Mouse (Mus musculus) cerebellum, postnatal 10 days (tissue): ENCODE measurements at regions not wholly inside any gene's neighbourhood (a gene's known extent, or its start where the extent isn't known, plus 50 kb on each side); places are given as distances from the start of the nearest gene placed in this dataset.

Source experiments
- DNase-seq, 2 experiments: peaks; one replicate each; pipeline ENCODE4 v3.0.0; 2021; ENCODE audit warnings: mixed read lengths in 2 of 2

GRCm38 (mm10) chr13:98438206-98438605 is 53.6 kb downstream of the Gm10320 start:
- DNase-seq = peak in 1 of 2 experiments; percentile 30

GRCm38 (mm10) chr13:98436961-98437360 is 54.8 kb downstream of the Gm10320 start:
- DNase-seq = no peak

- no peak for DNase-seq
Observed at GRCm38 (mm10) chr13:98435245-98435975, 56.4 kb downstream of the Gm10320 start.

GRCm38 (mm10) chr13:98429851-98430250 is 62.0 kb downstream of the Gm10320 start:
- DNase-seq = no peak

GRCm38 (mm10) chr13:98427660-98428059 is 64.1 kb downstream of the Gm10320 start:
- DNase-seq = peak in 1 of 2 experiments; percentile 51

GRCm38 (mm10) chr13:98425026-98425425 is 66.8 kb downstream of the Gm10320 start:
- no peak for DNase-seq

GRCm38 (mm10) chr13:98424000-98424399 is 67.8 kb downstream of the Gm10320 start:
- DNase-seq = no peak

- DNase-seq = no peak
Observed at GRCm38 (mm10) chr13:98420419-98421043, 66.5 kb downstream of the Foxd1 start.

- DNase-seq = no peak
Observed at GRCm38 (mm10) chr13:98417736-98418135, 63.7 kb downstream of the Foxd1 start.

GRCm38 (mm10) chr13:98416457-98416856 is 62.4 kb downstream of the Foxd1 start:
- no peak for DNase-seq

GRCm38 (mm10) chr13:98414851-98415250 is 60.8 kb downstream of the Foxd1 start:
- peak; percentile 58 to 65 for DNase-seq

GRCm38 (mm10) chr13:98413233-98413632 is 59.2 kb downstream of the Foxd1 start:
- no peak for DNase-seq
